Mouse (Mus musculus): ENCODE data around the gene Apoe. TPM values are rescaled to one million over a fixed set of nuclear protein-coding genes. Genes with fewer than 3 reads are reported as not detected.
A peak's percentile ranks its signal among the peaks of the same experiment; 100 is the strongest.

Apoe gene
- polyA plus RNA-seq, 1 experiment from 2014 or later = 125 TPM

DNA sequence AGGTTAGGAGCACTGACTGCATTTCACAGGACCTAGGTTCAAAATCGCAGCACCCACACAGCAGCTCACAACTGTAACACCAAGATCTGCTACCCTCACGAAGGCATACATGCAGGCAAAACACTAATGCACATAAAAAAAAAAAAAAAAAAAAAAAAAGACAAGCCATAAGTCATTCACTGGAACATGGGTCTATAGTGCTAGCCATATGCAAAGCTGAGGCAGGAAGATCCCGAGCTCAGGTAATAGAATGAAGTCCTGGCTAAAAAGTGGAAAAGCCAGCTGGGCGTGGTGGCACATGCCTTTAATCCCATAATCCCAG lies 800 bp upstream of the Apoe start:
- DNase-seq (ENCODE audit: low spot score) = no peak
- ATAC-seq (replicated peaks; ENCODE audit: low FRiP score) = no peak
- Histone ChIP-seq H3K4me3 (ENCODE audit: low read depth, low read length) (no peak overlapping the region), H3K9ac (ENCODE audit: low read length) (no peak overlapping the region), H3K9me3 (ENCODE audit: control insufficient read depth, low read length) (no peaks in the 10 kb centered on the region; the same call in 1 of the 2 replicates), H3K4me1 (replicated peaks; ENCODE audit: control insufficient read depth, insufficient read depth, low read length) (peaks cover 7% of the 10 kb centered on the region; the same call in 1 of the 2 replicates), H3K36me3 (ENCODE audit: control insufficient read depth, insufficient read depth, low read length) (no peaks in the 10 kb centered on the region; the same call in 1 of the 2 replicates), H3K4me2 (ENCODE audit: low read depth, low read length, severe bottlenecking) (no peak overlapping the region), H3K27me3 (ENCODE audit: control insufficient read depth, insufficient read depth, low read length) (no peaks in the 10 kb centered on the region), H3K27ac (ENCODE audit: low read depth, low read length) (no peak overlapping the region)
- 79% methylated on average over 4 of the region's 4 CpGs for WGBS

DNA sequence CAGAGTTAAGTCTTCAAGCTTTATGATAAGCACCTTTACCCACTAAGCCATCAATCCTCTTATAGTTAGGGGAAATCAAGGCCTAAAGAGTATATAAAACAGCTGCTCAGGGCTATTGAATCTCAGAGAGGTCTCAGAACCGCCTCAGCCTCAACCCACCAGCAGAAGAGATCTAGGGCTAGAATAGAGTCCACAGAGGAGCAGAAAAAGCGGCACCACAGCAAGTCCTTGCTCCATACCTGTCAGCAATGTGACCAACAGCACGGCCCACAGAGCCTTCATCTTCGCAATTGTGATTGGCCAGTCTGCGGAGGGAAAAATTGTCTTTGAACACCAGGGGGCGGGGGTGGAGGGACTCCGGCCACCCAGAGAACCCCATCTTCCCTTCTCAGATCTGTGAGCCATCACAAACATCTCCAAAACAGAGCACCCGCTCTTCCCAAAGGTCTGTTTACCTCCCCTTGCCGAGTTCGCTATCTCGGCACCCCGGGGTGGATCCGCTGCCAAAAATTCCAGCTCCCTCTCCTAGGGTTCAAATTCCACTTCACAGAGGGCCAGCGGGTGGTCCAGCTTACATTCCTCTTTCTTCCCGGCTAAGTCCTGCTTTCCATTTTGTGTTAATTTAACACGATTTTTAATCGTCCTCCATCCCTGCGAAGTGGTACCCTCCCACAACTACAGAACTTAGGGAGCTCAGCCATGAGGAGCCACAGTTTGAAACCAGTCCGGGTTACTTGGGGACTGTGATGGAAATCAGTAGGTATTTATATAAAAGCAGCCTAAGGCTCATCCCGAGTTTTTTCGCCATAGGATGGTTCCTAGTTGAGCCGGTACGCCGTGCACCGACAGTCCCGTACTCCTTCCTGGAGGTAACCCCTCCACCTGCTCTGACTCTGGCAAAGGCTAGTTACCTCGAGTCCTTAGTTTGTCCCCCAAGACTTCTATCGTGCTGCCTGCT lies 760 bp downstream of the Apoe start:
- ATAC-seq (replicated peaks; ENCODE audit: low FRiP score) = no peak

DNA sequence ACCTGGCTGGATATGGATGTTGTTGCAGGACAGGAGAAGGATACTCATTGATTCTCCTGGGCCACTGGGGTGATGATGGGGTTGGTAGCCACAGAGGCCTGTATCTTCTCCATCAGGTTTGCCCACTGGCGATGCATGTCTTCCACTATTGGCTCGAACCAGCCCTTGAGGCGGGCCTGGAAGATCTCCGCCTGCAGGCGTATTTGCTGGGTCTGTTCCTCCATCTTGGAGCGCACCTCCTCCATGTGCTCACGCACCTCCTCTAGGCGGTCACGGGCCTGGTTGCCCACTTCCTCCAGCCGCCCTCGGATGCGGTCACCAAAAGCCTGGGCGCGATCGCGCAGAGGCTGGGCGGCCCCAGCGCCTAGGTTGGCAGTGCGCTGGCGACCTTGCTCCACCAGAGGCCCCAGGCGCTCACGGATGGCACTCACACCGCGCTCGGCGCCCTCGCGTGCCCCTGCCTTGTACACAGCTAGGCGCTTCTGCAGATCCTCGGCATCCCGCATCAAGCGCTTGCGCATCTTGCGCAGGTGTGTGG lies 2.6 kb downstream of the Apoe start:
- peaks cover 6% of the 10 kb centered on the region; the same call in 1 of the 2 replicates for H3K4me1 ChIP-seq (replicated peaks; ENCODE audit: control insufficient read depth, insufficient read depth, low read length)
- H3K27ac ChIP-seq (ENCODE audit: low read depth, low read length) = no peak overlapping the region
- H3K4me2 ChIP-seq (ENCODE audit: low read depth, low read length, severe bottlenecking) = no peak overlapping the region
- 93% methylated on average over 34 of the region's 34 CpGs for WGBS
- DNase-seq (ENCODE audit: low spot score) (no peak), ATAC-seq (replicated peaks; ENCODE audit: low FRiP score) (no peak)
- no peaks in the 10 kb centered on the region for H3K27me3 ChIP-seq (ENCODE audit: control insufficient read depth, insufficient read depth, low read length)
- H3K9ac ChIP-seq (ENCODE audit: low read length) = no peak overlapping the region
- no peaks in the 10 kb centered on the region; the same call in 1 of the 2 replicates for H3K9me3 ChIP-seq (ENCODE audit: control insufficient read depth, low read length)
- no peaks in the 10 kb centered on the region; the same call in 1 of the 2 replicates for H3K36me3 ChIP-seq (ENCODE audit: control insufficient read depth, insufficient read depth, low read length)
- H3K4me3 ChIP-seq (ENCODE audit: low read depth, low read length) = no peak overlapping the region

More for the DNA sequence above, 760 bp downstream of the Apoe start:
- Histone ChIP-seq H3K4me3 (ENCODE audit: low read depth, low read length) (peak overlapping the region; percentile 30), H3K27me3 (ENCODE audit: control insufficient read depth, insufficient read depth, low read length) (no peaks in the 10 kb centered on the region), H3K27ac (ENCODE audit: low read depth, low read length) (no peak overlapping the region), H3K9me3 (ENCODE audit: control insufficient read depth, low read length) (no peaks in the 10 kb centered on the region; the same call in 1 of the 2 replicates), H3K9ac (ENCODE audit: low read length) (peak overlapping the region; percentile 62), H3K4me2 (ENCODE audit: low read depth, low read length, severe bottlenecking) (peak overlapping the region; percentile 65), H3K36me3 (ENCODE audit: control insufficient read depth, insufficient read depth, low read length) (no peaks in the 10 kb centered on the region; the same call in 1 of the 2 replicates), H3K4me1 (replicated peaks; ENCODE audit: control insufficient read depth, insufficient read depth, low read length) (peaks cover 7% of the 10 kb centered on the region; the same call in 1 of the 2 replicates)
- peak; percentile 67 for DNase-seq (ENCODE audit: low spot score)
- 3% methylated on average over 28 of the region's 28 CpGs for WGBS

GRCm38 (mm10) chr7:19695881-19696280 lies 3.1 kb downstream of the Apoe start:
- no peak overlapping the region for H3K27ac ChIP-seq (ENCODE audit: low read depth, low read length)
- H3K9me3 ChIP-seq (ENCODE audit: control insufficient read depth, low read length) = no peaks in the 10 kb centered on the region; the same call in 1 of the 2 replicates
- no peak overlapping the region for H3K4me3 ChIP-seq (ENCODE audit: low read depth, low read length)
- peaks cover 5% of the 10 kb centered on the region; the same call in 1 of the 2 replicates for H3K4me1 ChIP-seq (replicated peaks; ENCODE audit: control insufficient read depth, insufficient read depth, low read length)
- H3K9ac ChIP-seq (ENCODE audit: low read length) = no peak overlapping the region
- no peaks in the 10 kb centered on the region for H3K27me3 ChIP-seq (ENCODE audit: control insufficient read depth, insufficient read depth, low read length)
- H3K36me3 ChIP-seq (ENCODE audit: control insufficient read depth, insufficient read depth, low read length) = no peaks in the 10 kb centered on the region; the same call in 1 of the 2 replicates
- no peak for ATAC-seq (replicated peaks; ENCODE audit: low FRiP score)
- H3K4me2 ChIP-seq (ENCODE audit: low read depth, low read length, severe bottlenecking) = no peak overlapping the region
- 91% methylated on average over 6 of the region's 6 CpGs for WGBS
- DNase-seq (ENCODE audit: low spot score) = no peak

GRCm38 (mm10) chr7:19695213-19695594 lies 3.8 kb downstream of the Apoe start:
- Histone ChIP-seq H3K9me3 (ENCODE audit: control insufficient read depth, low read length) (no peaks in the 10 kb centered on the region; the same call in 1 of the 2 replicates), H3K4me2 (ENCODE audit: low read depth, low read length, severe bottlenecking) (no peak overlapping the region), H3K4me1 (replicated peaks; ENCODE audit: control insufficient read depth, insufficient read depth, low read length) (peaks cover 5% of the 10 kb centered on the region; the same call in 1 of the 2 replicates), H3K27me3 (ENCODE audit: control insufficient read depth, insufficient read depth, low read length) (no peaks in the 10 kb centered on the region), H3K27ac (ENCODE audit: low read depth, low read length) (no peak overlapping the region), H3K9ac (ENCODE audit: low read length) (no peak overlapping the region), H3K36me3 (ENCODE audit: control insufficient read depth, insufficient read depth, low read length) (no peaks in the 10 kb centered on the region; the same call in 1 of the 2 replicates), H3K4me3 (ENCODE audit: low read depth, low read length) (no peak overlapping the region)
- ATAC-seq (replicated peaks; ENCODE audit: low FRiP score) (no peak), DNase-seq (ENCODE audit: low spot score) (no peak)
- WGBS = 60% methylated on average over 8 of the region's 8 CpGs

DNA sequence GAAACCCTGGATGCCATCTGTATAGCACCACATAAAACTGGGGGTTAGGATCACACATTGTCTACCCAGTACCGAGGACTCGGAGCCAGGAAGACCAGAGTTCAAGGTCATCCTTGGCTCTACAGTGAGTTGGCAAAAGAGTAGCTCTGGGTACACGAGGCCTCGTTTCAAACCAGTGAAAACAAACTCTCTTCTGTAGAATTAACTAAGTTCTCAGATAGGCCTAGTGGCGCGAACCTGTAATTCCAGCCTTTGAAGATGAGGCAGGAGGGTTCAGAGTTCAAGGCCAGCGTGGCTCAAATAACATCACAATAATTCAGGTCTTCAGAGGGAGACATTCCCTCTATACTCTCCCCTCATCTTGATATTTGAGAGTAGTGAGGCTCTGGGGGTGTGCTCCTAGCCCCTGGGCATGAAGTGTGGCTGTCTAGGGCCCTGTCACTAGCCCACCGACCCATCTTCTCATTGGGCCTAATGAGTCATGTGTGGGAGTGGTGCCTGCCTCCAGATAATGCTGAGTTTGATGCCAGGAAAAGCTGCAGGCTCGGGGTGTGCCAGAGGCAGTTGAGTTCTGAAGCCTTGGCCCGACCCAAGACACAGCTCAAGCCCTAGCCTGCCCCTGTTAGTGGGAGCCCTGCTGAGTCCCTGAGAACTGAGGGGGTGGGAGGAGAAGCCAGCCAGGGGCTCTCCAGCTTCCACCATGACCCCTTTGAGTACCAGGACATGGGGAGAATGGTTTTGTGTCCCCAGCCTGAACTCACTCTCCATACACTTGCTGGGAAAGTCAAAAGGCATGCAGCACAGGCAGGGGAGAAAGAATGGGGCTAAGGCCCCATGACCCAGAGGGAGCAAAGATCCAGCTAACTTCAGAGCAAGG lies 4.4 kb downstream of the Apoe start:
- no peak for DNase-seq (ENCODE audit: low spot score)
- H3K4me2 ChIP-seq (ENCODE audit: low read depth, low read length, severe bottlenecking) = no peak overlapping the region
- H3K4me1 ChIP-seq (replicated peaks; ENCODE audit: control insufficient read depth, insufficient read depth, low read length) = peaks cover 5% of the 10 kb centered on the region; the same call in 1 of the 2 replicates
- no peak overlapping the region for H3K4me3 ChIP-seq (ENCODE audit: low read depth, low read length)
- no peak overlapping the region for H3K9ac ChIP-seq (ENCODE audit: low read length)
- no peaks in the 10 kb centered on the region for H3K27me3 ChIP-seq (ENCODE audit: control insufficient read depth, insufficient read depth, low read length)
- H3K27ac ChIP-seq (ENCODE audit: low read depth, low read length) = no peak overlapping the region
- no peak for ATAC-seq (replicated peaks; ENCODE audit: low FRiP score)
- WGBS = 87% methylated on average over 10 of the region's 10 CpGs
- no peaks in the 10 kb centered on the region; the same call in 1 of the 2 replicates for H3K36me3 ChIP-seq (ENCODE audit: control insufficient read depth, insufficient read depth, low read length)
- no peaks in the 10 kb centered on the region; the same call in 1 of the 2 replicates for H3K9me3 ChIP-seq (ENCODE audit: control insufficient read depth, low read length)

DNA sequence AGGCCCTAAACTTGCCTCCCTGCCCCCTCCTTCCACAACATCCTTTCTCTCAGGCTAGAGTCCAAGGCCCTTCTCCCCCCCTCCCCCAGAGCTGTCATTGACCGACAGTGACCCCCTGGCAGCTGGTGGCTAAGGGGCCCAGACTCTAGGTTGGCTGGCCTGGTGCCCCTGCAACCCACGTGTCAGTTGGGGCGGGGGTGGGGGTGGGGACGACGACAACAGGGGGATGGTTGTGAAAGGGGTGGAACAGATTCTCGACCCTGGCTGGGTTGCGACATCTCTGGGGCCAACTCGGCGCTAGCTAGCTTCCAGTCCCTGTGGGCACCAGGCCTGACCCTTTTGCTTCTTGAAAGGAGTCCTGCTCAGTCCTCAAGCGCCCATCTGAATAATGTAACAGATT lies 5.6 kb downstream of the Apoe start:
- no peaks in the 10 kb centered on the region for H3K27me3 ChIP-seq (ENCODE audit: control insufficient read depth, insufficient read depth, low read length)
- H3K9ac ChIP-seq (ENCODE audit: low read length) = no peak overlapping the region
- H3K27ac ChIP-seq (ENCODE audit: low read depth, low read length) = no peak overlapping the region
- H3K36me3 ChIP-seq (ENCODE audit: control insufficient read depth, insufficient read depth, low read length) = no peaks in the 10 kb centered on the region; the same call in 1 of the 2 replicates
- ATAC-seq (replicated peaks; ENCODE audit: low FRiP score) (no peak), DNase-seq (ENCODE audit: low spot score) (no peak)
- H3K9me3 ChIP-seq (ENCODE audit: control insufficient read depth, low read length) = no peaks in the 10 kb centered on the region; the same call in 1 of the 2 replicates
- H3K4me2 ChIP-seq (ENCODE audit: low read depth, low read length, severe bottlenecking) = no peak overlapping the region
- H3K4me1 ChIP-seq (replicated peaks; ENCODE audit: control insufficient read depth, insufficient read depth, low read length) = 0 out of 2 replicates have a peak, but pooled peaks cover 4% of the 10 kb centered on the region
- WGBS = 39% methylated on average over 10 of the region's 10 CpGs
- no peak overlapping the region for H3K4me3 ChIP-seq (ENCODE audit: low read depth, low read length)

Data from forebrain, embryonic 11.5 days (tissue).